Mouse (Mus musculus) heart, embryonic 10.5 days (tissue): Measurements from ENCODE around the gene Robo3. TPM values are rescaled to one million over a fixed set of nuclear protein-coding genes. Genes with fewer than 3 reads are reported as not detected.

Source experiments
- DNase-seq: peaks from one replicate; pipeline ENCODE4 v3.0.0-alpha.2; 2017; ENCODE audit warnings: low spot score
- H3K27ac ChIP-seq: fragments of 300-500 bp; sonication (generic); 2 replicates; pipeline ENCODE4 v1.5.1; 2016; ENCODE audit warnings: mild to moderate bottlenecking
- H3K27me3 ChIP-seq: fragments of 300-500 bp; sonication (generic); 2 replicates; pipeline ENCODE4 v1.6.1; 2016; ENCODE audit warnings: mild to moderate bottlenecking; ENCODE audit not compliant: poor library complexity, insufficient read depth, severe bottlenecking
- H3K36me3 ChIP-seq: fragments of 300-500 bp; sonication (generic); 2 replicates; pipeline ENCODE4 v1.6.1; 2016; ENCODE audit warnings: mild to moderate bottlenecking, moderate library complexity
- H3K4me1 ChIP-seq: fragments of 300-500 bp; sonication (generic); 2 replicates; pipeline ENCODE4 v1.6.1; 2016; ENCODE audit warnings: mild to moderate bottlenecking
- H3K4me3 ChIP-seq: fragments of 300-500 bp; sonication (generic); 2 replicates; pipeline ENCODE4 v1.5.1; 2016; ENCODE audit warnings: mild to moderate bottlenecking, moderate library complexity
- H3K9me3 ChIP-seq: fragments of 300-500 bp; sonication (generic); 2 replicates; pipeline ENCODE4 v1.6.1; 2016; ENCODE audit warnings: mild to moderate bottlenecking, moderate library complexity
- WGBS: fragments of 180-500 bp; shearing (Covaris S2); methylation state at CpG from one replicate; pipeline ENCODE4 v1.1.7; 2016; 5-methylcytosine and 5-hydroxymethylcytosine counted together
- polyA plus RNA-seq: library from polyadenylated mRNA; unstranded; fragments of >200 nt; fragmentation: Nextera tagmentation; extraction: Ambion mirVana; gene quantifications from 2 replicates; pipeline ENCODE4 v1.2.1, GENCODE M21; 2016

The Robo3 gene
- polyA plus RNA-seq, 1 experiment from 2014 or later, result 0.06 TPM

GRCm38 (mm10) chr9:37453328-37453727 is 20.3 kb upstream of the Robo3 start:
- 46% methylated on average over 4 of the region's 4 CpGs for WGBS
- no peak for DNase-seq
- H3K9me3 ChIP-seq, result no peaks in the 10 kb centered on the region
- peaks cover 85% of the 10 kb centered on the region for H3K27me3 ChIP-seq
- no peak overlapping the region for H3K4me3 ChIP-seq
- peaks cover 9% of the 10 kb centered on the region; the same call in 1 of the 2 replicates for H3K4me1 ChIP-seq
- H3K27ac ChIP-seq, result no peak overlapping the region
- H3K36me3 ChIP-seq, result no peaks in the 10 kb centered on the region

- Histone ChIP-seq H3K36me3 (no peaks in the 10 kb centered on the region), H3K9me3 (no peaks in the 10 kb centered on the region), H3K4me3 (no peak overlapping the region), H3K4me1 (peaks cover 9% of the 10 kb centered on the region; the same call in 1 of the 2 replicates), H3K27me3 (peaks cover 76% of the 10 kb centered on the region), H3K27ac (no peak overlapping the region)
- DNase-seq, result no peak
- WGBS, result 2% methylated on average over 5 of the region's 5 CpGs
These were observed 19.4 kb upstream of the Robo3 start for GRCm38 (mm10) chr9:37452401-37452800.

GRCm38 (mm10) chr9:37437772-37438735 is 5.0 kb upstream of the Robo3 start:
- H3K36me3 ChIP-seq, result no peaks in the 10 kb centered on the region
- no peak overlapping the region for H3K4me3 ChIP-seq
- no peak for DNase-seq
- no peak overlapping the region for H3K27ac ChIP-seq
- no peaks in the 10 kb centered on the region for H3K9me3 ChIP-seq
- H3K4me1 ChIP-seq, result peaks cover 13% of the 10 kb centered on the region
- WGBS, result 26% methylated on average over 3 of the region's 3 CpGs
- peaks cover 41% of the 10 kb centered on the region for H3K27me3 ChIP-seq

- no peaks in the 10 kb centered on the region for H3K9me3 ChIP-seq
- DNase-seq, result no peak
- no peak overlapping the region for H3K27ac ChIP-seq
- H3K4me3 ChIP-seq, result no peak overlapping the region
- WGBS, result 5% methylated on average over 4 of the region's 4 CpGs
- H3K4me1 ChIP-seq, result peaks cover 27% of the 10 kb centered on the region
- peaks cover 66% of the 10 kb centered on the region for H3K27me3 ChIP-seq
- no peaks in the 10 kb centered on the region for H3K36me3 ChIP-seq
These were observed 2.6 kb upstream of the Robo3 start for GRCm38 (mm10) chr9:37435616-37436015.

GRCm38 (mm10) chr9:37434932-37435331 is 1.9 kb upstream of the Robo3 start:
- Histone ChIP-seq H3K27me3 (peaks cover 71% of the 10 kb centered on the region), H3K36me3 (no peaks in the 10 kb centered on the region), H3K4me1 (peaks cover 27% of the 10 kb centered on the region), H3K4me3 (no peak overlapping the region), H3K9me3 (no peaks in the 10 kb centered on the region), H3K27ac (no peak overlapping the region)
- 2% methylated on average over 14 of the region's 14 CpGs for WGBS
- DNase-seq, result no peak

GRCm38 (mm10) chr9:37433823-37434560 is 946 bp upstream of the Robo3 start:
- no peak for DNase-seq
- peak overlapping the region; percentile 55; the same call in 1 of the 2 replicates for H3K4me3 ChIP-seq
- peaks cover 81% of the 10 kb centered on the region for H3K27me3 ChIP-seq
- no peaks in the 10 kb centered on the region for H3K9me3 ChIP-seq
- no peaks in the 10 kb centered on the region for H3K36me3 ChIP-seq
- H3K27ac ChIP-seq, result no peak overlapping the region
- 2% methylated on average over 18 of the region's 18 CpGs for WGBS
- H3K4me1 ChIP-seq, result peaks cover 31% of the 10 kb centered on the region

GRCm38 (mm10) chr9:37432026-37432666 is 900 bp downstream of the Robo3 start:
- H3K27ac ChIP-seq, result no peak overlapping the region
- no peak for DNase-seq
- WGBS, result 3% methylated on average over 16 of the region's 17 CpGs
- H3K27me3 ChIP-seq, result peaks cover 89% of the 10 kb centered on the region
- peak overlapping the region; percentile 55 for H3K4me3 ChIP-seq
- H3K36me3 ChIP-seq, result no peaks in the 10 kb centered on the region
- no peaks in the 10 kb centered on the region for H3K9me3 ChIP-seq
- H3K4me1 ChIP-seq, result peaks cover 28% of the 10 kb centered on the region

- Histone ChIP-seq H3K36me3 (no peaks in the 10 kb centered on the region), H3K9me3 (no peaks in the 10 kb centered on the region), H3K4me3 (0 out of 2 replicates have a peak overlapping the region, but pooled peaks have one; percentile 25), H3K27me3 (peaks cover 86% of the 10 kb centered on the region), H3K4me1 (peaks cover 28% of the 10 kb centered on the region), H3K27ac (no peak overlapping the region)
- DNase-seq, result peak; percentile 93
- WGBS, result 1% methylated on average over 12 of the region's 12 CpGs
These were observed 2.5 kb downstream of the Robo3 start for GRCm38 (mm10) chr9:37430582-37430981.

GRCm38 (mm10) chr9:37429326-37429725 is 3.7 kb downstream of the Robo3 start:
- peaks cover 78% of the 10 kb centered on the region for H3K27me3 ChIP-seq
- DNase-seq, result no peak
- H3K27ac ChIP-seq, result no peak overlapping the region
- H3K4me1 ChIP-seq, result peaks cover 28% of the 10 kb centered on the region
- WGBS, result 19% methylated on average over 26 of the region's 26 CpGs
- H3K9me3 ChIP-seq, result no peaks in the 10 kb centered on the region
- no peaks in the 10 kb centered on the region for H3K36me3 ChIP-seq
- H3K4me3 ChIP-seq, result peak overlapping the region; percentile 6; the same call in 1 of the 2 replicates

- Histone ChIP-seq H3K4me3 (peak overlapping the region; percentile 51), H3K9me3 (no peaks in the 10 kb centered on the region), H3K27ac (no peak overlapping the region), H3K36me3 (no peaks in the 10 kb centered on the region), H3K27me3 (peaks cover 50% of the 10 kb centered on the region), H3K4me1 (peaks cover 14% of the 10 kb centered on the region)
- no peak for DNase-seq
- WGBS, result 26% methylated on average over 12 of the region's 12 CpGs
These were observed 11.8 kb downstream of the Robo3 start for GRCm38 (mm10) chr9:37421239-37421638.

- Histone ChIP-seq H3K4me3 (peak overlapping the region; percentile 51), H3K27me3 (peaks cover 50% of the 10 kb centered on the region), H3K36me3 (no peaks in the 10 kb centered on the region), H3K9me3 (no peaks in the 10 kb centered on the region), H3K4me1 (peaks cover 17% of the 10 kb centered on the region), H3K27ac (no peak overlapping the region)
- under 1% methylated on average over 27 of the region's 27 CpGs for WGBS
- DNase-seq, result peak; percentile 97
These were observed 12.4 kb downstream of the Robo3 start for GRCm38 (mm10) chr9:37420676-37421075.

GRCm38 (mm10) chr9:37418791-37419190 is 14.3 kb downstream of the Robo3 start:
- Histone ChIP-seq H3K4me1 (peaks cover 17% of the 10 kb centered on the region), H3K27ac (no peak overlapping the region), H3K27me3 (peaks cover 40% of the 10 kb centered on the region), H3K9me3 (no peaks in the 10 kb centered on the region), H3K36me3 (no peaks in the 10 kb centered on the region), H3K4me3 (no peak overlapping the region)
- 78% methylated on average over 4 of the region's 4 CpGs for WGBS
- DNase-seq, result no peak
